Mouse (Mus musculus) limb, embryonic 15.5 days (tissue): Measurements from ENCODE around the gene Rab7. TPM values are rescaled to one million over a fixed set of nuclear protein-coding genes. Genes with fewer than 3 reads are reported as not detected.

Experiments
- ATAC-seq: fragments of 200-750 bp; cut with Nextera tagmentation; 2 replicates; pipeline ENCODE4 v1.8.0; 2017; ENCODE audit warnings: low read depth, moderate TSS enrichment; ENCODE audit not compliant: insufficient number of reproducible peaks, low FRiP score, low TSS enrichment
- H3K27ac ChIP-seq: fragments of 300-500 bp; sonication (generic); 2 replicates; pipeline ENCODE4 v1.5.1; 2015; ENCODE audit warnings: moderate library complexity, mild to moderate bottlenecking, inconsistent platforms
- H3K27me3 ChIP-seq: fragments of 300-500 bp; sonication (generic); 2 replicates; pipeline ENCODE4 v1.6.1; 2015; ENCODE audit warnings: inconsistent platforms
- H3K36me3 ChIP-seq: fragments of 300-500 bp; sonication (generic); 2 replicates; pipeline ENCODE4 v1.6.1; 2015; ENCODE audit warnings: inconsistent platforms
- H3K4me1 ChIP-seq: fragments of 300-500 bp; sonication (generic); 2 replicates; pipeline ENCODE4 v1.6.1; 2015; ENCODE audit warnings: inconsistent platforms
- H3K4me2 ChIP-seq: fragments of 300-500 bp; sonication (generic); 2 replicates; pipeline ENCODE4 v1.6.1; 2015; ENCODE audit warnings: mild to moderate bottlenecking, inconsistent platforms
- H3K4me3 ChIP-seq: fragments of 300-500 bp; sonication (generic); 2 replicates; pipeline ENCODE4 v1.5.1; 2015; ENCODE audit warnings: mild to moderate bottlenecking, inconsistent platforms
- H3K9ac ChIP-seq: fragments of 300-500 bp; sonication (generic); 2 replicates; pipeline ENCODE4 v1.6.1; 2015; ENCODE audit warnings: inconsistent platforms
- H3K9me3 ChIP-seq: fragments of 300-500 bp; sonication (generic); 2 replicates; pipeline ENCODE4 v1.6.1; 2016; ENCODE audit warnings: inconsistent platforms
- WGBS: fragments of 180-500 bp; shearing (Covaris S2); methylation state at CpG from one replicate; pipeline ENCODE4 v1.1.7; 2015; 5-methylcytosine and 5-hydroxymethylcytosine counted together
- polyA plus RNA-seq: library from polyadenylated mRNA; unstranded; fragments of >200 nt; fragmentation: Nextera tagmentation; extraction: Ambion mirVana; gene quantifications from 2 replicates; pipeline ENCODE4 v1.2.1, GENCODE M21; 2015

The Rab7 gene
- polyA plus RNA-seq, 1 experiment from 2014 or later, result 221 TPM

GRCm38 (mm10) chr6:88049008-88049407 is 3.9 kb upstream of the Rab7 start:
- H3K27ac ChIP-seq, result no peak overlapping the region
- H3K4me1 ChIP-seq, result peaks cover 5% of the 10 kb centered on the region
- 82% methylated on average over 6 of the region's 6 CpGs for WGBS
- no peak overlapping the region for H3K9ac ChIP-seq
- no peaks in the 10 kb centered on the region; the same call in 1 of the 2 replicates for H3K27me3 ChIP-seq
- no peak overlapping the region for H3K4me2 ChIP-seq
- H3K9me3 ChIP-seq, result no peaks in the 10 kb centered on the region
- H3K4me3 ChIP-seq, result no peak overlapping the region
- ATAC-seq, result no peak
- H3K36me3 ChIP-seq, result no peaks in the 10 kb centered on the region

- no peak overlapping the region for H3K4me2 ChIP-seq
- no peak overlapping the region for H3K4me3 ChIP-seq
- no peak for ATAC-seq
- H3K4me1 ChIP-seq, result peaks cover 16% of the 10 kb centered on the region
- 77% methylated on average over 5 of the region's 5 CpGs for WGBS
- no peaks in the 10 kb centered on the region for H3K9me3 ChIP-seq
- H3K9ac ChIP-seq, result no peak overlapping the region
- no peaks in the 10 kb centered on the region for H3K36me3 ChIP-seq
- no peak overlapping the region for H3K27ac ChIP-seq
- H3K27me3 ChIP-seq, result no peaks in the 10 kb centered on the region; the same call in 1 of the 2 replicates
Observed at GRCm38 (mm10) chr6:88047853-88048252, 2.8 kb upstream of the Rab7 start.

GRCm38 (mm10) chr6:88045406-88045766 is 316 bp upstream of the Rab7 start:
- no peaks in the 10 kb centered on the region for H3K9me3 ChIP-seq
- H3K4me2 ChIP-seq, result peak overlapping the region; percentile 34
- peak overlapping the region; percentile 98 for H3K4me3 ChIP-seq
- H3K36me3 ChIP-seq, result no peaks in the 10 kb centered on the region
- H3K4me1 ChIP-seq, result peaks cover 24% of the 10 kb centered on the region
- H3K27ac ChIP-seq, result no peak overlapping the region
- no peaks in the 10 kb centered on the region for H3K27me3 ChIP-seq
- no peak overlapping the region for H3K9ac ChIP-seq
- no peak for ATAC-seq
- WGBS, result 32% methylated on average over 3 of the region's 3 CpGs

GRCm38 (mm10) chr6:88044234-88044576 is 865 bp downstream of the Rab7 start:
- ATAC-seq, result no peak
- Histone ChIP-seq H3K4me2 (peak overlapping the region; percentile 73), H3K27ac (0 out of 2 replicates have a peak overlapping the region, but pooled peaks have one; percentile 86), H3K36me3 (peaks cover 5% of the 10 kb centered on the region; the same call in 1 of the 2 replicates), H3K9me3 (no peaks in the 10 kb centered on the region), H3K9ac (peak overlapping the region; percentile 96), H3K4me1 (peaks cover 24% of the 10 kb centered on the region), H3K27me3 (no peaks in the 10 kb centered on the region), H3K4me3 (peak overlapping the region; percentile 98)
- 1% methylated on average over 3 of the region's 3 CpGs for WGBS

- H3K9me3 ChIP-seq, result no peaks in the 10 kb centered on the region
- H3K27me3 ChIP-seq, result no peaks in the 10 kb centered on the region
- WGBS, result 90% methylated on average over 3 of the region's 3 CpGs
- H3K9ac ChIP-seq, result no peak overlapping the region
- no peak overlapping the region for H3K4me3 ChIP-seq
- H3K27ac ChIP-seq, result no peak overlapping the region
- peaks cover 12% of the 10 kb centered on the region; the same call in 1 of the 2 replicates for H3K36me3 ChIP-seq
- ATAC-seq, result no peak
- no peak overlapping the region for H3K4me2 ChIP-seq
- peaks cover 24% of the 10 kb centered on the region for H3K4me1 ChIP-seq
Observed at GRCm38 (mm10) chr6:88042336-88042735, 2.7 kb downstream of the Rab7 start.

- Histone ChIP-seq H3K9ac (no peak overlapping the region), H3K4me1 (peaks cover 24% of the 10 kb centered on the region), H3K27me3 (no peaks in the 10 kb centered on the region), H3K27ac (no peak overlapping the region), H3K9me3 (no peaks in the 10 kb centered on the region), H3K4me3 (no peak overlapping the region), H3K36me3 (peaks cover 18% of the 10 kb centered on the region; the same call in 1 of the 2 replicates), H3K4me2 (no peak overlapping the region)
- 72% methylated on average over 4 of the region's 4 CpGs for WGBS
- ATAC-seq, result no peak
Observed at GRCm38 (mm10) chr6:88041221-88041620, 3.8 kb downstream of the Rab7 start.

- H3K4me3 ChIP-seq, result no peak overlapping the region
- 93% methylated on average over 4 of the region's 4 CpGs for WGBS
Observed at GRCm38 (mm10) chr6:88039426-88039825, 5.6 kb downstream of the Rab7 start.

GRCm38 (mm10) chr6:88037471-88038045 is 7.5 kb downstream of the Rab7 start:
- no peak overlapping the region for H3K9ac ChIP-seq
- no peak for ATAC-seq
- H3K4me1 ChIP-seq, result peaks cover 5% of the 10 kb centered on the region
- H3K9me3 ChIP-seq, result no peaks in the 10 kb centered on the region
- 90% methylated on average over 4 of the region's 4 CpGs for WGBS
- H3K27me3 ChIP-seq, result no peaks in the 10 kb centered on the region
- no peak overlapping the region for H3K27ac ChIP-seq
- no peak overlapping the region for H3K4me2 ChIP-seq
- no peak overlapping the region for H3K4me3 ChIP-seq
- peaks cover 23% of the 10 kb centered on the region; the same call in 1 of the 2 replicates for H3K36me3 ChIP-seq

More at GRCm38 (mm10) chr6:88039426-88039825, 5.6 kb downstream of the Rab7 start:
- H3K27ac ChIP-seq, result no peak overlapping the region
- no peak overlapping the region for H3K4me2 ChIP-seq
- no peak overlapping the region for H3K9ac ChIP-seq
- H3K27me3 ChIP-seq, result no peaks in the 10 kb centered on the region
- peaks cover 23% of the 10 kb centered on the region for H3K4me1 ChIP-seq
- H3K9me3 ChIP-seq, result no peaks in the 10 kb centered on the region
- no peak for ATAC-seq
- H3K36me3 ChIP-seq, result peaks cover 23% of the 10 kb centered on the region; the same call in 1 of the 2 replicates

- H3K4me1 ChIP-seq, result no peaks in the 10 kb centered on the region; the same call in 1 of the 2 replicates
- H3K4me2 ChIP-seq, result no peak overlapping the region
- H3K27ac ChIP-seq, result no peak overlapping the region
- H3K36me3 ChIP-seq, result peaks cover 21% of the 10 kb centered on the region
- no peak for ATAC-seq
- 91% methylated on average over 3 of the region's 3 CpGs for WGBS
- H3K9ac ChIP-seq, result no peak overlapping the region
- no peak overlapping the region for H3K4me3 ChIP-seq
- no peaks in the 10 kb centered on the region for H3K27me3 ChIP-seq
- no peaks in the 10 kb centered on the region for H3K9me3 ChIP-seq
Observed at GRCm38 (mm10) chr6:88033504-88033903, 11.6 kb downstream of the Rab7 start.

GRCm38 (mm10) chr6:88030432-88030831 is 14.6 kb downstream of the Rab7 start:
- H3K9me3 ChIP-seq, result no peaks in the 10 kb centered on the region
- WGBS, result 95% methylated on average over 2 of the region's 2 CpGs
- no peak overlapping the region for H3K9ac ChIP-seq
- peaks cover 21% of the 10 kb centered on the region for H3K36me3 ChIP-seq
- no peak for ATAC-seq
- H3K27ac ChIP-seq, result no peak overlapping the region
- no peaks in the 10 kb centered on the region for H3K27me3 ChIP-seq
- no peak overlapping the region for H3K4me2 ChIP-seq
- no peaks in the 10 kb centered on the region for H3K4me1 ChIP-seq
- H3K4me3 ChIP-seq, result no peak overlapping the region

- 67% methylated on average over 5 of the region's 5 CpGs for WGBS
- Histone ChIP-seq H3K36me3 (peaks cover 31% of the 10 kb centered on the region), H3K9me3 (no peaks in the 10 kb centered on the region)
Observed at GRCm38 (mm10) chr6:88027390-88027789, 17.7 kb downstream of the Rab7 start.

GRCm38 (mm10) chr6:88023316-88023890 is 21.7 kb downstream of the Rab7 start:
- Histone ChIP-seq H3K9me3 (no peaks in the 10 kb centered on the region), H3K4me3 (no peak overlapping the region), H3K9ac (no peak overlapping the region), H3K36me3 (peaks cover 20% of the 10 kb centered on the region; the same call in 1 of the 2 replicates), H3K27ac (no peak overlapping the region), H3K4me1 (peaks cover 13% of the 10 kb centered on the region), H3K4me2 (no peak overlapping the region), H3K27me3 (no peaks in the 10 kb centered on the region)
- 96% methylated on average over 10 of the region's 10 CpGs for WGBS
- ATAC-seq, result no peak

More at GRCm38 (mm10) chr6:88027390-88027789, 17.7 kb downstream of the Rab7 start:
- Histone ChIP-seq H3K4me1 (no peaks in the 10 kb centered on the region), H3K9ac (no peak overlapping the region), H3K27ac (no peak overlapping the region), H3K27me3 (no peaks in the 10 kb centered on the region), H3K4me3 (no peak overlapping the region), H3K4me2 (no peak overlapping the region)
- no peak for ATAC-seq
